Mouse (Mus musculus): ENCODE results near the gene Oxld1. TPM values are rescaled to one million over a fixed set of nuclear protein-coding genes. Genes with fewer than 3 reads are reported as not detected.

Gene Oxld1
- total RNA-seq, 2 experiments from 2014 or later: 10.4 to 10.5 TPM

DNA sequence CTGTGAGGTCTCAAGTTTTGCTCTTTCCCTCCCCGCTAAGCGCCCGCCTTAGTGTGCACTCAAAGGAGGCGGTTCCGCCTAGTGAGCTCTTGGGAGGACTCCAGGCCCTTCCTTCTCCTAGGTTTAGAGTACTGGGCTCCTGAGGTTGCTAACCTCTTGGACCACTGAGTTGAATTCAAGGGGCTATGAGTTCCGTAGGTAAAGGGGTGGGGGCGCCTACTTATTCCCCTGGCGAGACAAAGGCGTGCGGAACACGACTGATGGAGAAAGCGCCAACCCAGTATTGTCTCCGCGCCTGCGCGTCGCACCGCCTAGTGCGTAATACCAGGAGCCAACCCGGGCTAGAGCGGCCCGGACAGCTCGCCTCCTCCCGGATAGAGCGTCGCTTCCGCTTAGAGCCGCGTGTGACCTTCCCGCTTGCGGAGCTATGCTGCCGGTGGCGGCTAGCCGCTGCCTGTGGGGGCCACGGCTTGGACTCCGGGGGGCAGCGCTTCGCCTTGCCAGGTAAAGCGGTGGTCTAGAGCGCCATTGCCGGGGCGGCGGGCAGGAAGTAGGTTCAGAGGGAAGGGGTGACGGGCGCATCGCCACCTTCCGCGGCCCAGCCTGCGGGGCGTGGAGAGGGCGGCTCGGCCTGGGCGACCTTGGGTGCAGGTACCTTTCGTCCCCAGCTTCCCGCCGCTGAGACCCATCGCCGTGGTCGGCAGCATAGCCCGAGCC lies 26.6 kb upstream of the Oxld1 start, which contains the start of gene Mrpl12:
Gene Mrpl12 (plus strand): TSS at position 349 of the 717 bp plus-strand sequence.
- DNase-seq (ENCODE audit: low spot score in 2 of 2): peak; percentile 88 to 89

DNA sequence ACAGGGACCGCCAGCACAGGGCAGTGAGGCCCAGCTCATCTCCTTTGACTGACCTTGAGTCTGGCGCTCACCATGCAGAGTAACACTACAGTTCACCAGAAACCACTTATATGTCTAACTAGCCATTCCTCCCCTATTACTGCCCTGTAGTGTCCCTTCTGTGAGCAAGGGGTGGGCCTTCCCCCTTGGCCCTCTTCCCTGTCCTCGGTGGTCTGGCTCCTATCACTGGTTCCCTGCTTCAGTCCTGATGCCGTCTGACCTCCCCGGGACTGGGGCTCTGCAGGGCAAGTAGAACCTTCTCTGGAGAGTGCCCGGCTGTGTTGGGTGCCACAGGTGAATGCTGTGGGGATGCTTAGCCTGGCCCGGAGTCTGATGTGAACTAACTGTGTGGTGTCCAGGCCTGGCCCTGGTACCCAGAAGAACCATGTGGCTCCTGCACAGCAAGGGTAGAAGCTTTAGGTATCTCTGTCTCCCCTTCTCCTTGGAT lies 25.6 kb upstream of the Oxld1 start:
- no peak for DNase-seq (ENCODE audit: low spot score in 2 of 2)

DNA sequence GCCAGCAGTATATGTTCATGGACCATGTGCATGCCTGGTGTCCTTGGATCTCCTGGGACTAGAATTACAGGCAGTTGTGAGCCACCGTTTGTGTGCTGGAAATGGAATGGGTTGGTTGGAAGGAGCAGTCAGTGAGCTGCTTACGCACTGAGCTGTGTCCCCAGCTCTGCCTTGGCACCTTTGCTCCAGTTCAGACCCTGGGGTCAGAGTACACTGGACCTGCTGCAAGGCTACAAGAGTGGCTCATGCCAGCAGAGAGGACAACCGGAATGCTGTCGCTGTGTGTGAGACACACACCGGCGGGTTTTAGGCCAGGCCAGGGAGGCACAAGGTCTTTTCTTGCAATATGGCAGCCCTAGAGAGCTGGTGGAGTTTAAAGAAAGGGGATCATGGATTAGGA lies 14.2 kb upstream of the Oxld1 start:
- DNase-seq (ENCODE audit: low spot score in 2 of 2): no peak

DNA sequence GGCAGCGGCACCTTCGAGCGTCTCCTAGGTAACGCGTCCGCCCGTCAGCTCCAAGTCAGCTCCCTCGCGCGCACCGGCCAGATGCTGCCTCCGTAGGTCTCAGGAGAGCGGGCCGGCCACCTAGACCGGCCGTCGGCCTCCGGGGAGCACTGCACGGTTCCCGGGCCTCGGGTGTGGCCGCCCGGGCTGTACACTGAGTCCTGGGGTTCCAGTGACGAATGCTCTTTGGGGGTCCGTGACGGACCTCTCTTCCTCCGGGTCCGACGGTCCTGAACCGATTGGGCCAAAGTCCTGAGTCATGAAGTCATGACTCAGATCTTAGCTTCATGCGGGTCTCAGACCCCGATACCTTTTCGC lies 9.8 kb upstream of the Oxld1 start:
- DNase-seq (ENCODE audit: low spot score in 2 of 2): no peak

DNA sequence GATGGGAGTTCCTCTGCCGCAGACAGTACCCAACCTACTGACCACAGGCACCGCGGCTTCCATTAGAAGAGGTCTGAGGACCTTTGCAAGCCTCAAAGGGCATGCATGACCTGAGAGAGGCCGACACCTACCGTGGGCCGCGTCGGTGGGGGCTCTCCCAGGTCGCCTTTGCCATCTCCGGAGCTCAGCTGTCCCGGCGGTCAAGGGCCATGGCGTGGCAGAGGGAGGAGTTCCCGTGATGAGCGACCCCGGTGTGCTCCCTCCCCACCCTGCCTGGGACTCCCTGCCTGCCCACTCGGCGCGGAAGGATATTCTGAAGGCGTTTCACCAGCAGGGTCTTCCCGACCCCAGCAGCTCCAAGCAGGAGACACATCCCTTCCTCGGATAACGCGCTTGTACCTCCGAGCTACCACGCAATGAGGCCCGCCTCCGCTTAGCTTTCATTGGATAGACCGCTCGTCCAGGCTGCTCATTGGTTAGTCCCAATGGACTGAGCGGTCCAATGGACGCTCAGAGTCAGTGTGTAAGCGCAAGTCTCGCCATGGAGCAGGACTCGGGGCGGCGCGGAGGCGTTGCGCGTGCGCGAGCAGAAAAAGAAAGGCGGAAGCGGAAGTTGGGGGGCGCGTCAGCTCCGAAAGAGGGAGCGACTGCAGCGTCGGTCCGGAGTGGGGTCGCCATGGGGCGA lies 9.3 kb upstream of the Oxld1 start, which contains the start of gene Arl16:
Gene Arl16 (minus strand): TSS at position 557 of the 685 bp plus-strand sequence.
- DNase-seq (ENCODE audit: low spot score in 2 of 2): peak; percentile 93

DNA sequence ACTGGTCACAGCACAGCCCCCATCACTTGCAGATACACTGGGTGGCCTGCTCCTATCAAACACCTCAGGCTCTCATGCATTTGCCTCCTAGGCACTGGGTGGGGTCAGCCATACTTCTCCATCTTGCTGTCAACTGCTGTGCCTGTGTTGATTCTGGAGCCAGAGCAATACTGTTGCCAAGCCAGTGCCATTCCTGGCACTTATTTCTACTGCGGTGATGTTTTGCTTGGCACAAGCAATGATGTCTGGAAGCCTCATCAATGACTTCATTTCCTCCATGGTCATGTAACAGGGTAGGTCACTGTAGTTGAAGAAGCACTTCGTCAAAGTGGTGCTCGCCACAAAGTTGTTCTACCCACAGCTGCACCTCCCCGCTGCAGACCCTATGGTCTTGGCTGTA lies 7.7 kb upstream of the Oxld1 start:
- DNase-seq (ENCODE audit: low spot score in 2 of 2): no peak

DNA sequence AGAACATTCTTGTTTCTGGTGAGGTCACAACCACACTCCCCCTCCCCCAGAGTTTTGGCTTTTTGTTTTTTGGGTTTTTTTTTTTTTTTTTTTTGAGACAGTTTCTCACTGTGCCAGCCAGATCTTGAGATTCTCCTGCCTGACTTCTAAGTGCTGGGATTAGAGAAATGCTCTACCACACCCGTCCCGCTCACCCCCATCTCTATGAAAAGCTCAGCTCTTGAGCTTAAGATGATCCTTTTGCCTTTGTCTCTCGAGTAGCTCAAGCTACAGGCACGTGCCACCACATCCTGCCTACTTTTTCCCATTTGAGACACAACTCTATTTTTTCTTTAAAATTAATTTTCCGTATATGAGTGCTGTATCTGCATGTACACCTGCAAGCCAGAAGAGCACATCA lies 6.5 kb upstream of the Oxld1 start:
- DNase-seq (ENCODE audit: low spot score in 2 of 2): no peak

DNA sequence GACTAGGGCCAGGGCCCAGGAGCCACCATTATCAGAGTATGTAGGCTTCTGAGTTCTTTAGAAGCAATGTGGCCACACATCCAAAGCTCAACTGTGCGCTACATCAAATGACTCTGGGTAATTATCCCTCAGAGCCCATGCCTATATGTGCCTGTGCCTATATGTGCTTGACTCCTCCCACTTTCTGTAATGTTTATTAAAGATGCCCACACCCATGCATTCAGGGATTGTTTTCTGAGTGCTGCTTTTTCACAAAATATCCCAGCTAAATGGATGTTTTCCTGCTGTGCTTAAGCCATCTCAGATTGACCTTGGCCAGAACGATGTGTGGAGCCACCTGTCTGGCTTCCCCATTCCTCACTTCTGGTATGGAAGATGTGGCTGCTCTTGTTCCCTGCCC lies 5.7 kb upstream of the Oxld1 start:
- no peak for DNase-seq (ENCODE audit: low spot score in 2 of 2)

DNA sequence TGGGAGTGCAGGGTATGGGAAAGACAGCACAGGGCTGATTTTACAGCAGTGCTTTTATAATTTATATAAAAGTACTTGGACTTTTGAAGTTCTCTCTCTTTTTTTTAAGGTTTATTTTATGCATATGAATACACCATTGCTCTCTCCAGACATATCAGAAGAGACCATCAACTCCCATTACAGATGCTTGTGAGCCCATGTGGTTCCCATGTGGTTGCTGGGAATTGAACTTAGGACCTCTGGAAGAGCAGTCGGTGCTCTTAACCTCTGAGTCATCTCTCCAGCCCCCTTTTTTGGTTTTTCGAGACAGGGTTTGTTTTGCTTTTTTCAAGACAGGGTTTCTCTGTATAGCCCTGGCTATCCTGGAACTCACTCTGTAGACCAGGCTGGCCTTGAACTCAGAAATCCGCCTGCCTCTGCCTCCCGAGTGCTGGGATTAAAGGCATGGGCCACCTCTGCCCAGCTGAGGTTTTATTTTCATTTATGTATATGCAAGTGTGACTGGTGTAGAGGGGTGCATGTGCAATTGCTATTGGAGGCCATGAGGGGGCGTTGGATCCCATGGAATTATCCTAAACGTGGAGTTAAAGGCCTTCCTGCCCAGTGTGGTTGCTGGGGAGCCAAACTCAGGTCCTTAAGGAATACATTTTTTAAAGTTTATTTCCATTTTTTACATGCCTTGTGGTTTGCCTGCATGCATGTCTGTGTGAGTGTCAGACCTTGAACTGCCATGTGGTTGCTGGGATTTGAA lies 1.2 kb upstream of the Oxld1 start:
- no peak for DNase-seq (ENCODE audit: low spot score in 2 of 2)

DNA sequence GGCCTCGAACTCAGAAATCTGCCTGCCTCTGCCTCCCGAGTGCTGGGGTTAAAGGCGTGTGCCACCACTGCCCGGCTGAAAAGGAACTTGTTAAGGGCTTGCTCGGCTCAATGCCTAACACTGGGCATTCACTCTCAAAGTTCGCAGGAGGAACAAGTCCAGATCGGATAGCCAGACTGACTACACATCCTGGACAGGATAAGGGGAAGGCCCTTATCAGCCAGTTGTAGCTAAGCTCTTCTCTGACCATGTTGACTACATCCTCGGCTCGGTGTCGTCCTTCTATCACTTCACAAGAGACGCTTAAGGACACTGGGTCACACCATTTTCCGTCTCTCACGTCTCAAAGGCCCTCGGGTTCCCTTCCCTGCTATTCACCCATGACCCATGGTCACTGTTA lies 498 bp downstream of the Oxld1 start:
- DNase-seq (ENCODE audit: low spot score in 2 of 2): no peak

DNA sequence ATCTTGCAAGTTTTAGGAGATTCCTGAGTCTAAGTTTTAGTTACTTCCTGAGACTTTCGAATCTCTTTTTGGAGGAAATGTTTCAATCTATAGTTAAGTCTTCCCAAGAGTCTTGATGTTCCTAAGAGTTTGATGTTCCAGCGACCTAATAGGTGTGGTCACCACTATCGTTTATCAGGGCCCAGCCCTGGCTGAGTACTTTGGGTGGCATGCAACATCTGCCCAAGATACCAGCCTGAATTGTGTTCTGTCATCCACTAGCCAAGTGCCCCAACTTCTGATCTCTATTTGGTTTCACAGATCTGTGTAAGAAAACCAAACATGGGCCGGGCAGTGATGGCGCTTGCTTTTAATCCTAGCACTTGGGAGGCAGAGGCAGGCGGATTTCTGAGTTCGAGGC lies 2.5 kb downstream of the Oxld1 start:
- no peak for DNase-seq (ENCODE audit: low spot score in 2 of 2)

DNA sequence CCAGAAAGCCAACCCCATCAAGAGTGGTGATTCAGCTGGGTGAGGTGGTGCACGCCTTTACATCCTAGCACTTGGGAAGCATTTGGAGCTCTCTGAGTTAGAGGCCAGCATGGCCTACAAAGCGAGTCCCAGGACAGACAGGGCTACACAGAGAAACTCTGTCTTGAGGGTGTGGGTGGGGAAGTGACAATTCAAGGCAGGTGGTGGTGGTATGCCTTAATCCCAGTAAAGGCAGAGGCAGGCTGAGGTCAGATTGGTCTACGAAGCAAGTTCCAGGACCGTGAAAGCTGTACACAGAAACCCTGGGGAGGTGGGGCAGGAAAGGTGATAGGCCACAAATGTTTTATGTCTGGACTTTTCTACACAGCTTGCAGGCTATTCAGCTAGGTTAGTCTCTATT lies 2.9 kb downstream of the Oxld1 start:
- DNase-seq (ENCODE audit: low spot score in 2 of 2): no peak

DNA sequence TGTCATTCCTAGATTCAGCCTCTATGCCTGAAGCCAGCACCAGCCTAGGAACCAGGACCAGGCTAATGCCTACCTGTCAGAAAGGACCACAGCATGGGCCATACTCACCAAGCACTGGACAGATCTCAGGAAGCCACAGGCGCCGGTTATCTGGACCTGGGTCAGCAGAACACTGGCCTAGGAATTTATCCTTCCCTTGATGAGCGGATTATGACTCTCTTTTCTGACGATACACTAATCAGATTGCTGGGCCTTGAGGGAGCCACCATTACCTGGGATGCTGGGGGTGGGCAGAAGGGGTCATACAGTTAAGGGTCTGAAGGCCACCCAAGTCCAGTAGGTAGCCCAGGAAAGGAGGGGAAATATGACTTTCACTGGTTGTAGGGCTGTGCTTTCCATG lies 4.6 kb downstream of the Oxld1 start, which contains the start of gene Pde6g:
Gene Pde6g (minus strand): TSS at position 195 of the 400 bp plus-strand sequence.
- no peak for DNase-seq (ENCODE audit: low spot score in 2 of 2)

DNA sequence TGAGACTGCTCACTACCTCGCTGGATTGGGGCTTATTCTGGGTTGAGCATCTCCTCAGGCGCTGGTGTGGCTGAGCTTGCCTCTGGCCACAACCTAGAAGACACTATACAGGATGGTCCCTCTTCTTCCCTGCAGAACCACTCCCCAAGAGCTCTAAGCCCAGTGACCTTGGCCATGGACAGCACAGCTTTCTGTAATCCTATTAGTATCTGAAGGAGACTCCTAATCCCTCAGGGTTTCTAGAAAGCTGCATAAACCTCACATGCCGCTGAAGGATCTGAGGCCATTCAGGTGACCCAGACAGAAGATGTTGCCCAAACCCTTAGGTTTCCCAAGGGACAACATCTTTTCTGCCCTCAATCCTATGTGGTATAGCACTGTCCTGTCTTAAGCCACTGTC lies 5.6 kb downstream of the Oxld1 start:
- DNase-seq (ENCODE audit: low spot score in 2 of 2): no peak

DNA sequence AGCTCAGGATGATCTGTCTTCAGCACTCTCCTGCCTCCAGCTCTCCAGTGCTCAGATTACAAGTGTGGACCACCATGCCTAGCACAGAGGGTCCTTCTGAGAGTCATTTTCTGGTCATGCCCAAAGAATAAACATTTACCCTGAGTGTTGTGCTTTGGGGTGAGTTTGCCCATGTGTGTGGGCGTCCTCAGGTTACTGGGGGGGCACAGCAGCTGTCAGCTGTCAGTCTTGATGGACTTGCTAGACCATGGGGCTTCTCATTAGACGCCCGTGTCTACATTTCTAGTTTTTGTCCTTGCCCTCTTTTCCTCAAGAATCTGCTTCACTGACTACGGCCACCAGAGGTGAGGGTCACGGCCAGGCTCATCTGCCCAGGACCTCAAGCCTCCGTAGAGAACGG lies 10.7 kb downstream of the Oxld1 start:
- no peak for DNase-seq (ENCODE audit: low spot score in 2 of 2)

DNA sequence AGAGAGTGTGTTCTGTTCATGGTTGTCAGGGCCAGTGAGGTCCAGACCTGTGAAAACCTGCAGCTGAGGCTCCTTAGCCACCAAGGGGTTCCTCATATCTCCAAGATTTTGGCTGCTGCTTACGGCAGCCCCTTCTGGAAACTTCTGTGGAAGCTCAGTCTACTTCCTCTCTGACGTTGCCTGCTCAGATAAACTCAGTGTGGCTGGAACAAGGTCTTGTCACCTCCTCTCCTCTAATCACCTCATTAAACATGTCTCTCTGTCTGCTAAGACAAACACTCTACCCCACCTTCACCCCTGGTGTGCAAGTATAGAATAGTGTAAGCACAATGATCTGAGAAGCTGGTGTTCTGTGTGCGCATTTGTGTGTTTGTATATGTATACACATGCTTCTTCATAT lies 12.4 kb downstream of the Oxld1 start:
- DNase-seq (ENCODE audit: low spot score in 2 of 2): no peak

DNA sequence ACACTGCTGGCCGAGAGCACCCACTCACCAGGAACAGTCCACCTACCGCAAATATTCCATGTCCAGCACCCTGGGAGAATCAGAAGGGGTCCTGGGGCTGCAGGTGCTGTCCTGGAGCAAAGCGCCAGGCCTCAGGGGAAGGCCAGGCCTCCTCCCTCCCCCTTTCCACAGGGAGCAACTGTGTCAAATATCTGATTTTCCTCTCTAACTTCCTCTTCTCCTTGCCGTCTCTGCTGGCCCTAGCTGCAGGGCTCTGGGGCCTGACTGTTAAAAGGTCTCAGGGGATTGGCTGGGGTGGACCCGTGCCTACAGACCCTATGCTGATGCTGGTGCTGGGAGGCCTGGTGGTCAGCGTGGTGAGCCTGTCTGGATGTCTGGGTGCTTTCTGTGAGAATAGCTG lies 13.8 kb downstream of the Oxld1 start:
- DNase-seq (ENCODE audit: low spot score in 2 of 2): no peak

DNA sequence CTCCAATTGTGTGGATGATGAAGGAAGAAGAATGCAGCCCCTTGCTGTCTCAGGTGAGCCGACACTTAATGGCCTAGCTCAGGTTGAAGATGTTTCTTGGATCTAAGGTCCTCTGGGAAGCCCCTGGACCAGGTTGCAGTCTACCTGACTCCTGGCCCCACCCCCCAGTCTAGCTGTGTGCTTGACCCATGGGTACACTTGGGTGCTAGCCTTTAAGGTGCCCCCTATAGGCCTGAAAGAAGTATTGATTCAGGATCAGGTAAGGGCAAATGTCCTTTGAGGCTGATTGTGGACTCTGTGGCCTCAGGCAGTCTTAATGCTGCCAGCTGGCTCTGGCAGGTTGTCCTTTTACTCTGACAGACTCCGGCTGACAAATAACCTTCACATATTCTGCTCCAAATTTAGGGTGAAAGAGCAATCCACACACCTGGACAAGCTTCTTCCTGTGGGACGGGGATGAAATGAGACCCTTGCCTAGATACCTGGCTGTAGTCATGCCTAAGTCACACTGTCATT lies 15.0 kb downstream of the Oxld1 start:
- no peak for DNase-seq (ENCODE audit: low spot score in 2 of 2)

DNA sequence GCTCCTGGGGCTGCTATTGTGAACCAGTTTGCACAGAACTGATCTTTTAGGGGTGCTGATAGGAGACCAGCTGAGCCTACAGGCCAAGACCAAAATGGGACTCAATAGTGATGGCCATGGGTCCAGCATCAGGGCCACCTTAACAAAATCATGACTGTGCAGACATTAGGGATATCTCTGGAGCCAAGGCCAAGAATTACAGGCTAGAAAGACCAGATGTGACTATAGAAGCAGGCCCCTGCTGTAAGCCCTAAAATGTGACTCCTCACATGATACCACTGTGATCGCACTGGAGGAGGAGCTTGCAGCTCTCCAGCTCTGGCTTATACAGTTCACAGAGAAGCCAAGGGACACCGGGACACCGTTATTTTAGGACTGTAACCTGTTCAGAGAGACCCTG lies 15.5 kb downstream of the Oxld1 start, which contains the start of gene Tspan10:
Gene Tspan10 (plus strand): TSS at position 301 of the 400 bp plus-strand sequence.
- DNase-seq (ENCODE audit: low spot score in 2 of 2): no peak

DNA sequence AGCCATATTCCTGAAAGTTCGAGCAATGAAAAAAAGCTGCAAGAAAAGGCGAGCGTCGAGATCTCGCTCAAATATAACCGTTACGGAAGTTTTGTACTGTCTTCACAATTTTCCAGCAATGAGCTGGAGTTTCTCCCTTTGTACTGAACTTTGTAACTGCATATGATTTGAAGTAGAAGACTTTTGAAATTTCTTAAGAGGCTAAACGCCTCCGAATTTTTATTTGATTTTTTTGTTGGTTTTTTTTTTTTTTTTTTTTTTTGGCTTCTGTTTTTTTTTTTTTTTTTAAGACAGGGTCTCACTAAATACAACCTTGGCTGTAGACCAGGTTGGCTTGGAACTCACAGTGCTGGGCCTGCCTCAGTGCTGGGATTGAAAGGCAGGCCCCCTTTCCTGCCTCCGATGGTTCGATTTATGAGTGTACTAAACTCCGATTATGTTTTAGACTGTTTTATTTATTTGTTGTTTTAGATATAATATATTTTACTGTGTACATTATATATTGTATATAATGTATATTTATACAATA lies 19.9 kb downstream of the Oxld1 start:
- DNase-seq (ENCODE audit: low spot score in 2 of 2): no peak

DNA sequence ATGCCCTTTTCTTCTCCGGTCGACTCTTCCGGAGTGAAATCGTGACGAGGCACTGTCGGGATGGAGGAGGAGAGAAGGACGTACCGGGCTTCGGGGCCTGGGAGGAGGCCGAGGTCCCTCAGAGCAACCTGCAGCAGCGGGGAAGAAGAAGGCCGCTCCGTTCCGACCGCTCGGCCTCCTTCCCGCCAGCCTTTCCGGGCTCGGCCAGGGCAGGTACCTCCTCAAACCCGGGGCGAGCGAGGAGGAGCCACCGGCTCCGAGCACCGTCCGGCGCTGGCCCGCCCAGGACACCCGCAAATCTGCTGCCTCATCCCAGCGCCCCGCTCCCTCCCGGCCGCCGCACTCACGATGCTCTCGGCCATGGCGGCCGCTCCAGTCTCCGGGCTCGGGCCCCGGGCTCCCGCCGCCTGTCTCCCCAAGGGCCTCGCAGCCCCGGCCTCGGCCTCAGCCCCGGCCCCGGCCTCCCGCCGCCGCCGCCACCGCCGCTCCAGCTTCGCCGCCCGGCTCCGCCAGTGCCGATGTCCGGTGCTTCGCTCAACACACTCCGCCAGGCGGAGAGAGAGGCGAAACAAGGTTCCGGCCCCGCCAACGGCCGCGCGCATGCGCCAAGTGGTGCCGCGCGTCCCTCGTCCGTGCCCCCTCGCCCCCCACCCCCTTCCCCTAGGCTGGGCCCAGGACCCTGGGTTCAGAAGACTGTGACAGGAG lies 20.6 kb downstream of the Oxld1 start, which contains the start of gene Nploc4:
Gene Nploc4 (minus strand): TSS at position 557 of the 705 bp plus-strand sequence.
- DNase-seq (ENCODE audit: low spot score in 2 of 2): peak; percentile 92 to 94

Measured in layer of hippocampus, postnatal 10 days (tissue).